Comparison of ENCODE assay signal across 21 mouse cellular contexts in the genomic region with DNA sequence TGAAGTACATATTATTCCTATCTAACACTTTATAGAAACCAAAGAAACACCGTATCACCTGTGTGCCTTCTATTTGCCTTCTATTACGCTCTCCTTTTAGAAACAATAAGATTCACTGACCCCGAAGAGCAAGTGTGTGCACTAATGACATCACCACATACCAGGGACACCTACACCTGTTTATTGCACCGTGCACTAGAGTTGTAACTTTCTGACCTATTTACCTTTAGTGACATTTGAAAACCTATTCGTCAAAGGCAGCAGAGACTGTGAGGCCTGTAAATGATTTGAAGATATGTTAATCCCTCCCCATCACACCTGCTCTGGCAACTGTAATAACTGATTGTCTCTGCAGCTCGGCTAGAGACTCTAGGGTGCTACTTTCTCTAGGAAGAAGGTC. TPM values are rescaled to one million over a fixed set of nuclear protein-coding genes. Genes with fewer than 3 reads are reported as not detected.
DNase-seq lines count a peak whose midpoint lies in the region; ATAC-seq and TF ChIP-seq lines count a peak whose summit lies in the region.
"Had no signal": no experiment of that assay in that cellular context is flagged by ENCODE, and none has a peak within 500 bp of the region (broad histone marks: within the 10 kb centered on the region; RNA-seq: fewer than 3 reads in every experiment).

No protein-coding gene starts in this region.

- no peak for TF ChIP-seq EP300 in lung, postnatal 0 days (IDR thresholded peaks at IDR 0.05)
- TF ChIP-seq EP300 in liver, postnatal 0 days (IDR thresholded peaks at IDR 0.05; ENCODE audit: low read depth): no peak

- H3K4me3 ChIP-seq in intestine, embryonic 15.5 days (replicated peaks): no peak overlapping the region
- no peak overlapping the region for H3K4me3 ChIP-seq in intestine, embryonic 16.5 days (ENCODE audit: low read length)
- H3K4me3 ChIP-seq in intestine, postnatal 0 days (ENCODE audit: low read depth, low read length): no peak overlapping the region
- H3K4me3 ChIP-seq in lung, postnatal 0 days (ENCODE audit: low read depth, low read length): no peak overlapping the region
- no peak overlapping the region for H3K4me3 ChIP-seq in liver, postnatal 0 days (ENCODE audit: low read depth, low read length)

- ATAC-seq in intestine, embryonic 15.5 days: peak; percentile 66
- peak; percentile 74; the same call in 1 of the 2 replicates for ATAC-seq in intestine, embryonic 16.5 days
- ATAC-seq in intestine, postnatal 0 days: peak; percentile 38; the same call in 1 of the 2 replicates
- ATAC-seq in lung, postnatal 0 days: no peak
- no peak for ATAC-seq in liver, postnatal 0 days
- ATAC-seq: activated CD4-positive, CD25-positive, alpha-beta regulatory T cell, adult 4 months; CD4-positive, CD25-positive, alpha-beta regulatory T cell, adult 4 months; Patski had no signal

- H3K4me2 ChIP-seq in intestine, embryonic 15.5 days (replicated peaks): no peak overlapping the region
- no peak overlapping the region for H3K4me2 ChIP-seq in intestine, embryonic 16.5 days (ENCODE audit: low read depth, low read length)
- H3K4me2 ChIP-seq in intestine, postnatal 0 days (replicated peaks; ENCODE audit: low read depth): no peak overlapping the region
- no peak overlapping the region for H3K4me2 ChIP-seq in lung, postnatal 0 days (replicated peaks; ENCODE audit: low read depth, low read length)
- H3K4me2 ChIP-seq in liver, postnatal 0 days (ENCODE audit: low read depth, low read length): no peak overlapping the region

- H3K27me3 ChIP-seq in intestine, embryonic 15.5 days (replicated peaks): no peaks in the 10 kb centered on the region
- no peaks in the 10 kb centered on the region for H3K27me3 ChIP-seq in intestine, embryonic 16.5 days (replicated peaks; ENCODE audit: control insufficient read depth, insufficient read depth, low read length)
- no peaks in the 10 kb centered on the region for H3K27me3 ChIP-seq in intestine, postnatal 0 days (replicated peaks; ENCODE audit: control insufficient read depth, insufficient read depth, low read length)
- no peaks in the 10 kb centered on the region for H3K27me3 ChIP-seq in lung, postnatal 0 days (replicated peaks; ENCODE audit: insufficient read depth, low read length)
- H3K27me3 ChIP-seq in liver, postnatal 0 days (ENCODE audit: insufficient read depth, low read length): no peaks in the 10 kb centered on the region
- H3K27me3 ChIP-seq: CH12.LX, Patski had no signal

- TF ChIP-seq CTCF in intestine, postnatal 0 days (IDR thresholded peaks at IDR 0.05; ENCODE audit: low read depth): no peak
- TF ChIP-seq CTCF in lung, postnatal 0 days (IDR thresholded peaks at IDR 0.05): no peak
- TF ChIP-seq CTCF in liver, postnatal 0 days (IDR thresholded peaks at IDR 0.05; ENCODE audit: low read depth): no peak

- no peaks in the 10 kb centered on the region for H3K4me1 ChIP-seq in intestine, embryonic 15.5 days (replicated peaks)
- H3K4me1 ChIP-seq in intestine, embryonic 16.5 days (ENCODE audit: control insufficient read depth, insufficient read depth, low read length): no peaks in the 10 kb centered on the region
- no peaks in the 10 kb centered on the region for H3K4me1 ChIP-seq in intestine, postnatal 0 days (replicated peaks; ENCODE audit: control insufficient read depth, insufficient read depth, low read length)
- H3K4me1 ChIP-seq in lung, postnatal 0 days (ENCODE audit: insufficient read depth, low read depth, low read length): no peaks in the 10 kb centered on the region
- H3K4me1 ChIP-seq in liver, postnatal 0 days (ENCODE audit: insufficient read depth): no peaks in the 10 kb centered on the region

- no peak overlapping the region for H3K27ac ChIP-seq in intestine, embryonic 15.5 days
- no peak overlapping the region for H3K27ac ChIP-seq in intestine, embryonic 16.5 days (ENCODE audit: low read length)
- H3K27ac ChIP-seq in intestine, postnatal 0 days (ENCODE audit: low read depth, low read length): no peak overlapping the region
- H3K27ac ChIP-seq in lung, postnatal 0 days (ENCODE audit: low read length): no peak overlapping the region
- H3K27ac ChIP-seq in liver, postnatal 0 days (ENCODE audit: low read depth): no peak overlapping the region

- no peak for DNase-seq in lung, postnatal 0 days (ENCODE audit: low spot score)
- no peak for DNase-seq in embryo, embryonic 11 days
- DNase-seq in liver, postnatal 0 days: no peak
- DNase-seq: adrenal gland, adult 2 months; adrenal gland, adult 8-10 months; adrenal gland, postnatal 10 days; adrenal gland, postnatal 14 days; adrenal gland, postnatal 25 days; adrenal gland, postnatal 36 days; B cell, adult 2 months; cerebellum, adult 11 months; cerebellum, adult 11-12 months; cerebellum, adult 18-20 months had no signal

- H3K36me3 ChIP-seq in intestine, embryonic 15.5 days: no peaks in the 10 kb centered on the region
- no peaks in the 10 kb centered on the region for H3K36me3 ChIP-seq in intestine, embryonic 16.5 days (ENCODE audit: control insufficient read depth, insufficient read depth, low read length)
- H3K36me3 ChIP-seq in intestine, postnatal 0 days (ENCODE audit: control insufficient read depth, insufficient read depth): no peaks in the 10 kb centered on the region
- no peaks in the 10 kb centered on the region for H3K36me3 ChIP-seq in lung, postnatal 0 days (ENCODE audit: insufficient read depth, low read length)
- no peaks in the 10 kb centered on the region for H3K36me3 ChIP-seq in liver, postnatal 0 days (replicated peaks; ENCODE audit: insufficient read depth, low read length)
- H3K36me3 ChIP-seq: G1E had no signal

- no peaks in the 10 kb centered on the region for H3K9me3 ChIP-seq in intestine, embryonic 15.5 days
- H3K9me3 ChIP-seq in intestine, embryonic 16.5 days (ENCODE audit: control insufficient read depth, low read length): no peaks in the 10 kb centered on the region
- no peaks in the 10 kb centered on the region for H3K9me3 ChIP-seq in intestine, postnatal 0 days (ENCODE audit: control insufficient read depth)
- H3K9me3 ChIP-seq in lung, postnatal 0 days (ENCODE audit: low read length): no peaks in the 10 kb centered on the region
- no peaks in the 10 kb centered on the region for H3K9me3 ChIP-seq in liver, postnatal 0 days (ENCODE audit: low read length)

- H3K9ac ChIP-seq in intestine, embryonic 15.5 days: no peak overlapping the region
- H3K9ac ChIP-seq in intestine, embryonic 16.5 days (ENCODE audit: low read depth, low read length): no peak overlapping the region
- H3K9ac ChIP-seq in intestine, postnatal 0 days (ENCODE audit: low read depth, low read length): no peak overlapping the region
- H3K9ac ChIP-seq in lung, postnatal 0 days (replicated peaks; ENCODE audit: low read depth): no peak overlapping the region
- H3K9ac ChIP-seq in liver, postnatal 0 days (replicated peaks): no peak overlapping the region

- 57% methylated on average over 6 of the region's 6 CpGs for WGBS in intestine, embryonic 15.5 days
- whole genome bisulfite sequencing in intestine, embryonic 16.5 days: 54% methylated on average over 6 of the region's 6 CpGs
- 33% methylated on average over 6 of the region's 6 CpGs for WGBS in intestine, postnatal 0 days
- WGBS in lung, postnatal 0 days: 45% methylated on average over 6 of the region's 6 CpGs
- WGBS in liver, postnatal 0 days (ENCODE audit: insufficient replicate concordance): 67% methylated on average over 6 of the region's 6 CpGs

RNA-seq across cellular contexts. Expression of a gene that starts 32.5 kb away (rescaled TPM):
- 0.04 and 0.05 TPM in 2 replicates for polyA plus RNA-seq in intestine, embryonic 15.5 days (2015; fragmentation: Nextera tagmentation; extraction: Ambion mirVana)
- 0.02 TPM in 2 replicates for polyA plus RNA-seq in intestine, embryonic 16.5 days (2015; fragmentation: Nextera tagmentation; extraction: Ambion mirVana)
- polyA plus RNA-seq in intestine, postnatal 0 days (2015; fragmentation: Nextera tagmentation; extraction: Ambion mirVana): not detected in 2 replicates
- polyA plus RNA-seq in lung, postnatal 0 days (2015; fragmentation: Nextera tagmentation; extraction: Ambion mirVana): 0.07 TPM in 2 replicates
- polyA plus RNA-seq in liver, postnatal 0 days (2015; fragmentation: Nextera tagmentation; extraction: Ambion mirVana): not detected in 2 replicates
- polyA plus RNA-seq: activated CD4-positive, CD25-positive, alpha-beta regulatory T cell, adult 4 months; CD4-positive, CD25-positive, alpha-beta regulatory T cell, adult 4 months; G1E had no signal

Comparison
In these comparisons a context has a peak if more than half of its experiments do, and no peak if none do; other contexts are left out.
1. ATAC-seq: peak in intestine, embryonic 15.5 days (single experiment), intestine, embryonic 16.5 days (single experiment) and intestine, postnatal 0 days (single experiment); none in lung, postnatal 0 days (single experiment) and liver, postnatal 0 days (single experiment).